Mouse (Mus musculus): ENCODE data around the gene Rad51.

GRCm38 (mm10) chr2:119112438-119113112, at the start of gene Rad51:
- TF ChIP-seq POLR2A (IDR thresholded peaks at IDR 0.05; ENCODE audit: low read depth, low read length), result no peak; the same call in 1 of the 2 replicates
- no peak for TF ChIP-seq CTCF (IDR thresholded peaks at IDR 0.05; ENCODE audit: extremely low read depth, insufficient read length, insufficient replicate concordance, low read depth, low read length)
